Mouse (Mus musculus): ENCODE measurements around the gene Ppp1r12a. TPM values are rescaled to one million over a fixed set of nuclear protein-coding genes. Genes with fewer than 3 reads are reported as not detected.
A peak's percentile ranks its signal among the peaks of the same experiment; 100 is the strongest.

The Ppp1r12a gene
- polyA plus RNA-seq, 1 experiment from 2014 or later = 97.7 TPM

DNA sequence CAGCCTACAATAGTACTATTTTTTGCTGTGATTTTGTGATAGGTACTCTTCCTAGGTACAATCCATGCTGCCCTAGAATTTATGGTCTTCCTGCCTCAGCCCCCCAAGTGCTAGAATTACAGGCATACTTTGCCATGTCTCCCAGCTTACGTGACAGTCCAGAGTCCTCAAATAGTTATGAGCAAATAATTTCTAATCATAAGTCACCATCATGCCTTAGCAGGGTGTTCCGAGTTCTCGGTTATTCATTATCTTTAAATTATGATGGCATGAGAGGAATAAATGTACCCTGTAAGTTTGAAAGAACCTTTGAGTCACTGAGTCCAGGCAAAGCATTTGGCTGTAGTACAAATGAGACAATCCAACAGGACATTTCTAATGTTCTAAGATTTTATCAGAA, 5.9 kb upstream of the Ppp1r12a start:
- ATAC-seq (ENCODE audit: low FRiP score, low TSS enrichment) = no peak
- H3K27ac ChIP-seq (ENCODE audit: low read length) = no peak overlapping the region
- H3K9me3 ChIP-seq (ENCODE audit: low read length) = no peaks in the 10 kb centered on the region; the same call in 1 of the 2 replicates
- H3K36me3 ChIP-seq (ENCODE audit: insufficient read depth, low read length) = no peaks in the 10 kb centered on the region
- WGBS = 87% methylated on average over 3 of the region's 3 CpGs
- H3K27me3 ChIP-seq (ENCODE audit: insufficient read depth, low read length) = no peaks in the 10 kb centered on the region
- no peak overlapping the region for H3K4me3 ChIP-seq (ENCODE audit: low read length)
- no peak overlapping the region for H3K4me2 ChIP-seq (replicated peaks; ENCODE audit: low read depth, low read length)
- no peak overlapping the region for H3K9ac ChIP-seq (replicated peaks; ENCODE audit: low read length)
- peaks cover 5% of the 10 kb centered on the region for H3K4me1 ChIP-seq (ENCODE audit: insufficient read depth, low read length)

DNA sequence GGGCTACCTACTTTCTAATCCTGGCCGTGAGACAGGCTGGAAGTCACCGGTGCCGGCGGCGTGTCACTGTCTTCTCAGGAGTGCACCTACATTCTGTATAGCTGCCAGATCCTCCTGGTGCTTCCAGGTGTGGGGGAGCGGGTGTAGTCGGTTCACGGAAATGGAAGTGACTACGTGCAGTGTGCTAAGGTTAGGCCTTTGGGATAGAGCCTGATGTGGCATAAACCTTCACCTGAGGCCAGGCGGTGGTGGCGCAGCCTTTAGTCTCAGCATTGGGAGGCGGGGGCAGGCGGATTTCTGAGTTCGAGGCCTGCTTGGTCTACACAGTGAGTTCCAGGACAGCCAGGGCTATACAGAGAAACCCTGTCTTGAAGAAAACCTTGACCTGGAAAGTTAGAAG, 3.0 kb upstream of the Ppp1r12a start:
- no peak for ATAC-seq (ENCODE audit: low FRiP score, low TSS enrichment)

DNA sequence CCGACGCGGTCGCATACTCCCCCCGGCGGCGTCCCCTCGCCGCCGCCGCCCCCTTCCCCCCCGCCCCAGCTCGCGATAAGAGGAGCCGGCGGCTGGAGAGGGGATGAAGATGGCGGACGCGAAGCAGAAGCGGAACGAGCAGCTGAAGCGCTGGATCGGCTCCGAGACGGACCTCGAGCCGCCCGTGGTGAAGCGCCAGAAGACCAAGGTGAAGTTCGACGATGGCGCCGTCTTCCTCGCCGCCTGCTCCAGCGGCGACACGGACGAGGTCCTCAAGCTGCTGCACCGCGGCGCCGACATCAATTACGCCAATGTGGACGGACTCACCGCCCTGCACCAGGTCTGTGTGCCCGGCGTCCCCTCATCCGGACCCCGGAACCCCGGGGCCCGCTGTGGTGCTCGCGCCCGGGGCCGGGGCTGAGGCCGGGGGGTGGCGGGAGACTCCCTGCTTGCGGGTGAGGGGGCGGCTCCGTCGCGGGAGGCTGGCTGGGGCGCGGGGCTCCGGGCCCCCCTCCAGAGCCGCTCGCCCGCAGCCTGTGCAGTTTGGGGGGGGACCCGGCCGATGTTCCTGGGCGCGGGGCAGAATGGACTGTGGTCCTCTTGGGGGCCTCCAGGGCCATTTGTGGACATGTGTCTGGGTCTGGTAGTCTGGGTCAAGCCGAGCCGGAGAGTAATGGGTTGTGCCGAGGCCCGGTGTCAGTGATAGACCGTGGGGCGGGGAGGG, 466 bp downstream of the Ppp1r12a start:
- ATAC-seq (ENCODE audit: low FRiP score, low TSS enrichment) = peak; percentile 57
- 1% methylated on average over 55 of the region's 79 CpGs for WGBS

More for the DNA sequence above, 3.0 kb upstream of the Ppp1r12a start:
- Histone ChIP-seq H3K9me3 (ENCODE audit: low read length) (no peaks in the 10 kb centered on the region), H3K9ac (replicated peaks; ENCODE audit: low read length) (no peak overlapping the region), H3K4me1 (ENCODE audit: insufficient read depth, low read length) (peaks cover 5% of the 10 kb centered on the region), H3K27me3 (ENCODE audit: insufficient read depth, low read length) (no peaks in the 10 kb centered on the region), H3K4me3 (ENCODE audit: low read length) (no peak overlapping the region), H3K4me2 (replicated peaks; ENCODE audit: low read depth, low read length) (no peak overlapping the region), H3K36me3 (ENCODE audit: insufficient read depth, low read length) (no peaks in the 10 kb centered on the region), H3K27ac (ENCODE audit: low read length) (no peak overlapping the region)
- 85% methylated on average over 14 of the region's 14 CpGs for WGBS

DNA sequence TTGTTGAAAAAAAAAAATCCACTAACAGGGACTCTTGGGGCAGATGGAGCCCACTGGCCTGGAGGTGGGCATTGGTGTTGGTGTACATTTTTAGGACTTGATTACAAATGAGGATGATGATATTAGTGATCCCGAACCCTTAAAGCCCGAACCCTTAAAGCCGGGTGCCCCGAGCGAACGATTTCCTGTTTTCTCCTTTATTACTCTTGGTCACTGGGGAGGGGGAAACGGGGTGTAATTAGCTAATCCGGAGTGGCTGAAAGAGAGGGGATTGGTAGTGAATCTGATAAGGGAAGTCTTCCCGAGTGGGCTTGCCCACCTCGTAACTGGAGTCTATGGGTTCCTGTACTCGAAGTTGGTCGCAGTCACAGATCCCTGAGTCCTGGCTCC, 1.0 kb downstream of the Ppp1r12a start:
- Histone ChIP-seq H3K4me3 (ENCODE audit: low read length) (peak overlapping the region; percentile 99), H3K9me3 (ENCODE audit: low read length) (no peaks in the 10 kb centered on the region), H3K4me2 (replicated peaks; ENCODE audit: low read depth, low read length) (peak overlapping the region; percentile 65), H3K4me1 (ENCODE audit: insufficient read depth, low read length) (peaks cover 19% of the 10 kb centered on the region), H3K9ac (replicated peaks; ENCODE audit: low read length) (peak overlapping the region; percentile 100), H3K27me3 (ENCODE audit: insufficient read depth, low read length) (no peaks in the 10 kb centered on the region), H3K36me3 (ENCODE audit: insufficient read depth, low read length) (no peaks in the 10 kb centered on the region), H3K27ac (ENCODE audit: low read length) (peak overlapping the region; percentile 98)
- 0% methylated on average over 12 of the region's 12 CpGs for WGBS
- no peak for ATAC-seq (ENCODE audit: low FRiP score, low TSS enrichment)

More for the DNA sequence above, 466 bp downstream of the Ppp1r12a start:
- Histone ChIP-seq H3K27ac (ENCODE audit: low read length) (peak overlapping the region; percentile 98), H3K4me3 (ENCODE audit: low read length) (peak overlapping the region; percentile 99), H3K4me1 (ENCODE audit: insufficient read depth, low read length) (peaks cover 19% of the 10 kb centered on the region), H3K4me2 (replicated peaks; ENCODE audit: low read depth, low read length) (peak overlapping the region; percentile 65), H3K9me3 (ENCODE audit: low read length) (no peaks in the 10 kb centered on the region), H3K9ac (replicated peaks; ENCODE audit: low read length) (peak overlapping the region; percentile 100), H3K27me3 (ENCODE audit: insufficient read depth, low read length) (no peaks in the 10 kb centered on the region), H3K36me3 (ENCODE audit: insufficient read depth, low read length) (no peaks in the 10 kb centered on the region)

- Histone ChIP-seq H3K4me1 (ENCODE audit: insufficient read depth, low read length) (peaks cover 19% of the 10 kb centered on the region), H3K9ac (replicated peaks; ENCODE audit: low read length) (peak overlapping the region; percentile 100), H3K4me2 (replicated peaks; ENCODE audit: low read depth, low read length) (peak overlapping the region; percentile 65), H3K27ac (ENCODE audit: low read length) (peak overlapping the region; percentile 98), H3K4me3 (ENCODE audit: low read length) (peak overlapping the region; percentile 99), H3K9me3 (ENCODE audit: low read length) (no peaks in the 10 kb centered on the region), H3K27me3 (ENCODE audit: insufficient read depth, low read length) (no peaks in the 10 kb centered on the region), H3K36me3 (ENCODE audit: insufficient read depth, low read length) (no peaks in the 10 kb centered on the region)
- 15% methylated on average over 3 of the region's 3 CpGs for WGBS
- no peak for ATAC-seq (ENCODE audit: low FRiP score, low TSS enrichment)
Measured at GRCm38 (mm10) chr10:108163451-108163850, 1.5 kb downstream of the Ppp1r12a start.

GRCm38 (mm10) chr10:108167823-108168222, 5.8 kb downstream of the Ppp1r12a start:
- no peak overlapping the region for H3K9ac ChIP-seq (replicated peaks; ENCODE audit: low read length)
- ATAC-seq (ENCODE audit: low FRiP score, low TSS enrichment) = no peak
- H3K9me3 ChIP-seq (ENCODE audit: low read length) = no peaks in the 10 kb centered on the region
- no peak overlapping the region for H3K27ac ChIP-seq (ENCODE audit: low read length)
- no peak overlapping the region for H3K4me2 ChIP-seq (replicated peaks; ENCODE audit: low read depth, low read length)
- no peaks in the 10 kb centered on the region for H3K36me3 ChIP-seq (ENCODE audit: insufficient read depth, low read length)
- 83% methylated on average over 5 of the region's 5 CpGs for WGBS
- no peak overlapping the region for H3K4me3 ChIP-seq (ENCODE audit: low read length)
- H3K4me1 ChIP-seq (ENCODE audit: insufficient read depth, low read length) = peaks cover 23% of the 10 kb centered on the region
- no peaks in the 10 kb centered on the region for H3K27me3 ChIP-seq (ENCODE audit: insufficient read depth, low read length)

GRCm38 (mm10) chr10:108170818-108171217, 8.8 kb downstream of the Ppp1r12a start:
- 62% methylated on average over 3 of the region's 3 CpGs for WGBS
- no peak overlapping the region for H3K9ac ChIP-seq (replicated peaks; ENCODE audit: low read length)
- peaks cover 15% of the 10 kb centered on the region for H3K4me1 ChIP-seq (ENCODE audit: insufficient read depth, low read length)
- no peak overlapping the region for H3K27ac ChIP-seq (ENCODE audit: low read length)
- no peak overlapping the region for H3K4me3 ChIP-seq (ENCODE audit: low read length)
- no peaks in the 10 kb centered on the region for H3K36me3 ChIP-seq (ENCODE audit: insufficient read depth, low read length)
- no peaks in the 10 kb centered on the region for H3K9me3 ChIP-seq (ENCODE audit: low read length)
- H3K4me2 ChIP-seq (replicated peaks; ENCODE audit: low read depth, low read length) = no peak overlapping the region
- H3K27me3 ChIP-seq (ENCODE audit: insufficient read depth, low read length) = no peaks in the 10 kb centered on the region
- ATAC-seq (ENCODE audit: low FRiP score, low TSS enrichment) = no peak

- Histone ChIP-seq H3K36me3 (ENCODE audit: insufficient read depth, low read length) (no peaks in the 10 kb centered on the region), H3K9ac (replicated peaks; ENCODE audit: low read length) (no peak overlapping the region), H3K4me2 (replicated peaks; ENCODE audit: low read depth, low read length) (no peak overlapping the region), H3K4me1 (ENCODE audit: insufficient read depth, low read length) (peaks cover 15% of the 10 kb centered on the region), H3K4me3 (ENCODE audit: low read length) (no peak overlapping the region), H3K9me3 (ENCODE audit: low read length) (no peaks in the 10 kb centered on the region), H3K27ac (ENCODE audit: low read length) (no peak overlapping the region), H3K27me3 (ENCODE audit: insufficient read depth, low read length) (no peaks in the 10 kb centered on the region)
- 88% methylated on average over 3 of the region's 3 CpGs for WGBS
- no peak for ATAC-seq (ENCODE audit: low FRiP score, low TSS enrichment)
Measured at GRCm38 (mm10) chr10:108171637-108172036, 9.6 kb downstream of the Ppp1r12a start.

DNA sequence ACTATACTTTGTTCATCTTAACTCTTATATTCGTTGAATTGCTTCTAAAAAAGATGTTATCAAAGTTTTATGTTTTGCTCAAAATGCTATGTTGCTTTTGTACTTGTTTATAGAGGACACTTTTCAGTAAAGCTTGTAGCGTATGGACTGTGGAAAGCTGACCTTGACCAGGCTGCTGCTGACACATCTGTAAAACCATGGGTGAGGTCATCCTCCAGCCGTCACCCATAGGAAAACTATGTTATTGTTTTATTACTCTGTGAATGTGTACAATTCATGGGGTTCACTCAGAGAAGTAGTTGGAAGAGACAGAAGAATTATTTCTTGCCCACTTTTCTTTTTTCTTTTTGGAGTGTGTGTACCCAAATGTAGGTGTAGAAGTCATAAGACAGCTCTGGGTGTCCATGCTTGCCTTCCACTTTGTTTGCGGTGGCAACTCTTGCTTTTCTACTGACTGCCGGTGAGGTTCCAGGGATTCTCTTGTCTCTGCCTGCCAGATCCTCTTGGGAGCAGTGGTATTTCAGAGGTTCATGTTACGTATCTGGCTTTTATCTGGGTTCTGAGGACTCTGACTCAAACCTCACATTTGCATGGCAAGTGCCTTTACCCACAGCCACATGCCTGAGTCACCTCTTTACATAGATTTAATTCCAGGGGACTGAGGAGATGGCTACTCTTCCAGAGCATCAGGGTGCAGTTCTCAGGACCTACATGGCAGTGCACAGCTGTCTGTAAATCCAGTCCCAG, 11.0 kb downstream of the Ppp1r12a start:
- Histone ChIP-seq H3K4me1 (ENCODE audit: insufficient read depth, low read length) (peaks cover 15% of the 10 kb centered on the region), H3K4me2 (replicated peaks; ENCODE audit: low read depth, low read length) (no peak overlapping the region), H3K9ac (replicated peaks; ENCODE audit: low read length) (no peak overlapping the region), H3K9me3 (ENCODE audit: low read length) (no peaks in the 10 kb centered on the region), H3K27me3 (ENCODE audit: insufficient read depth, low read length) (no peaks in the 10 kb centered on the region), H3K27ac (ENCODE audit: low read length) (no peak overlapping the region), H3K36me3 (ENCODE audit: insufficient read depth, low read length) (no peaks in the 10 kb centered on the region), H3K4me3 (ENCODE audit: low read length) (no peak overlapping the region)
- WGBS = 62% methylated on average over 6 of the region's 6 CpGs
- no peak for ATAC-seq (ENCODE audit: low FRiP score, low TSS enrichment)

DNA sequence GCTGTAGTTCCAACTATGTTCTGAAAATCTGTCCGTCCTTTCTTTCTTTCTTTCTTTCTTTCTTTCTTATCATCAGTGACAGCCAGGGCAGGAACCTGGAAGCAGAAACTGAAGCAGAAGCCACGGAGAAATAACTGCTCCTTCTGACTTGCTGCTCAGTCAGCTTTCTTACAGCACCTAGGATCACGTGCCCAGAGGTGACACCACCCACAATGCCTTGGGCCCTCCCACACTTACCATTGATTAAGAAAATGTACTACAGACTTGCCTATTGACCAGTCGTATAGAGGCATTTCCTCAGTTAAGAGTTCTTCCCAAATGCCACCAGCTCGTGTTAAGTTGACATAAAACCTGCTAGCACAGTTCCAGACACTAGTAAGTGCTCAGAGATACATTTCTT, 12.1 kb downstream of the Ppp1r12a start:
- H3K4me3 ChIP-seq (ENCODE audit: low read length) = no peak overlapping the region
- H3K27ac ChIP-seq (ENCODE audit: low read length) = no peak overlapping the region
- no peaks in the 10 kb centered on the region for H3K27me3 ChIP-seq (ENCODE audit: insufficient read depth, low read length)
- no peak for ATAC-seq (ENCODE audit: low FRiP score, low TSS enrichment)
- 78% methylated on average over 5 of the region's 5 CpGs for WGBS
- H3K9ac ChIP-seq (replicated peaks; ENCODE audit: low read length) = no peak overlapping the region
- no peak overlapping the region for H3K4me2 ChIP-seq (replicated peaks; ENCODE audit: low read depth, low read length)
- peaks cover 15% of the 10 kb centered on the region for H3K4me1 ChIP-seq (ENCODE audit: insufficient read depth, low read length)
- H3K9me3 ChIP-seq (ENCODE audit: low read length) = no peaks in the 10 kb centered on the region
- H3K36me3 ChIP-seq (ENCODE audit: insufficient read depth, low read length) = no peaks in the 10 kb centered on the region
